ENCODE assay signal across 8 mouse cellular contexts in the genomic region with DNA sequence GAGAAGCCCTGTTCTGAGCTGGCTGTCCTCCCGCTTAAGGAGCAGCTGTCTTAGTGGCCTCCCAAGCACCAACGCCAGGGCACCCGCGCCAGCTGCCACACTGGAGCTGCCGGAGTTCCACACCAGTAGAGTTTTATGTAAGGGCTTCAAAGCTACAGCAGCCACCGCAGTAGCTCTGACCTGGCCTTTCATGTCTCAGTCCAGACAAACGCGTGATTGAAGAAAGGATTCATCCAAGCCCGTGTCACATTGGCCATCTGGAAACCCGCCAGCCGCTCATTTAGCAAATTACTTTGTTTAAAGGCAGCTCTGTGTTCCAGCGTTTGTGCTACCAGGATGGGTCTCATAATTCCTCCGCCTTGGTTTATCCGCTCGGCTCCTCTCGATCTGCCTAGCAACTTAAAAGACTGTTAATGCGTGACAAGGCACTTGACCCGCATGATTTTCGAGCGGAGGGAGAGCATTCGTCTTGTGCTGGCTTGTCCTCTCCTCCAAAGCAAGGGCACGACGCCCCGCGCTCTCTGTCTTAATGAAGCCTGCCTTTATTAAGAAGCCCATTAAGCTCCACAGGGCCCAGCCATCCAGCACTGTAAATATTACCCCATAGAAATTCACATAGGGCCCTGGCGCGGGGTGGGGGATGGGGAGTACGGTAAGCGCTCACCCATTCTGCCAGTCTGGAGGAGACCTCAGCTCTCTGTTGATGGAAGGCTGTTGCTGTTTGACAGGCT. TPM values are rescaled to one million over a fixed set of nuclear protein-coding genes. Genes with fewer than 3 reads are reported as not detected.
A peak's percentile ranks its signal among the peaks of the same experiment; 100 is the strongest.
DNase-seq lines count a peak whose midpoint lies in the region; ATAC-seq and TF ChIP-seq lines count a peak whose summit lies in the region.

A gene (plus strand): TSS at position 681 of the 731 bp plus-strand sequence.

- 14% methylated on average over 29 of the region's 29 CpGs for WGBS in cerebellum, adult 2 months
- 6% methylated on average over 29 of the region's 29 CpGs for WGBS in forebrain, postnatal 0 days
- 16% methylated on average over 29 of the region's 29 CpGs for WGBS in limb, embryonic 12.5 days

- no peaks in the 10 kb centered on the region for H3K9me3 ChIP-seq in forebrain, postnatal 0 days (ENCODE audit: low read length)
- no peaks in the 10 kb centered on the region for H3K9me3 ChIP-seq in limb, embryonic 12.5 days

- H3K36me3 ChIP-seq in forebrain, postnatal 0 days (ENCODE audit: insufficient read depth): no peaks in the 10 kb centered on the region
- no peaks in the 10 kb centered on the region for H3K36me3 ChIP-seq in limb, embryonic 12.5 days

- H3K27ac ChIP-seq in cerebellum, adult 2 months (ENCODE audit: insufficient read depth, low read length): no peak within 1 kb of the TSS
- H3K27ac ChIP-seq in forebrain, postnatal 0 days (ENCODE audit: low read depth, low read length): peak within 1 kb of the TSS; percentile 64
- peak within 1 kb of the TSS; percentile 66 for H3K27ac ChIP-seq in limb, embryonic 12.5 days

- no peaks in the 10 kb centered on the region for H3K27me3 ChIP-seq in cerebellum, adult 2 months (ENCODE audit: control insufficient read depth, insufficient read depth, low read length)
- no peaks in the 10 kb centered on the region for H3K27me3 ChIP-seq in forebrain, postnatal 0 days (ENCODE audit: insufficient read depth, low read length)
- no peaks in the 10 kb centered on the region for H3K27me3 ChIP-seq in limb, embryonic 12.5 days

- peak within 1 kb of the TSS; percentile 28 for H3K9ac ChIP-seq in forebrain, postnatal 0 days
- 0 out of 2 replicates have a peak within 1 kb of the TSS, but pooled peaks have one; percentile 8 for H3K9ac ChIP-seq in limb, embryonic 12.5 days (replicated peaks)

- H3K4me2 ChIP-seq in forebrain, postnatal 0 days (ENCODE audit: low read depth): peak within 1 kb of the TSS; percentile 39
- H3K4me2 ChIP-seq in limb, embryonic 12.5 days: peak within 1 kb of the TSS; percentile 50

- peak; percentile 72 for DNase-seq in MN1 (ENCODE audit: low spot score)
- DNase-seq in cerebellum, adult 2 months: peak; percentile 44 to 58
- DNase-seq in forebrain, postnatal 0 days: peak; percentile 86
- peak; percentile 8 to 57 for DNase-seq in kidney, adult 8-10 months
- DNase-seq in retina, postnatal 7 days (ENCODE audit: low read depth, low spot score): peak; percentile 61

- H3K4me3 ChIP-seq in cerebellum, adult 2 months (replicated peaks; ENCODE audit: insufficient read depth, low read depth, low read length): peak within 1 kb of the TSS; percentile 38
- H3K4me3 ChIP-seq in forebrain, postnatal 0 days (ENCODE audit: low read depth, low read length): no peak within 1 kb of the TSS
- H3K4me3 ChIP-seq in limb, embryonic 12.5 days (replicated peaks): peak within 1 kb of the TSS; percentile 19

- ATAC-seq in forebrain, postnatal 0 days: peak; percentile 44
- ATAC-seq in limb, embryonic 12.5 days (ENCODE audit: insufficient number of reproducible peaks, insufficient read depth, low FRiP score, low TSS enrichment, low read depth): no peak
- no peak for ATAC-seq in megakaryocyte-erythroid progenitor cell, adult 5-6 weeks (replicated peaks; ENCODE audit: low FRiP score, low TSS enrichment, poor library complexity, severe bottlenecking)
- ATAC-seq in activated CD4-positive, CD25-positive, alpha-beta regulatory T cell, adult 4 months: no peak

- TF ChIP-seq POLR2A in cerebellum, adult 2 months (IDR thresholded peaks at IDR 0.05; ENCODE audit: borderline replicate concordance, insufficient read depth, low read length): no peak

- H3K4me1 ChIP-seq in cerebellum, adult 2 months (ENCODE audit: control insufficient read depth, insufficient read depth, low read length): peaks cover 10% of the 10 kb centered on the region
- peaks cover 23% of the 10 kb centered on the region for H3K4me1 ChIP-seq in forebrain, postnatal 0 days (ENCODE audit: insufficient read depth)
- peaks cover 23% of the 10 kb centered on the region for H3K4me1 ChIP-seq in limb, embryonic 12.5 days (replicated peaks)

- no peak for TF ChIP-seq CTCF in cerebellum, adult 2 months (IDR thresholded peaks at IDR 0.05; ENCODE audit: borderline replicate concordance, insufficient read depth, low read depth, low read length)
- no peak for TF ChIP-seq CTCF in forebrain, postnatal 0 days (IDR thresholded peaks at IDR 0.05; ENCODE audit: low read depth)

RNA-seq across cellular contexts. Expression of the gene that starts here (rescaled TPM):
- 0.24 and 0.29 TPM in 2 replicates for polyA plus RNA-seq in cerebellum, adult 2 months (2012; rRNA removed)
- 0.15 and 0.38 TPM in 2 replicates for total RNA-seq in forebrain, postnatal 0 days (2014; rRNA removed)
- polyA plus RNA-seq in forebrain, postnatal 0 days (2015; fragmentation: Nextera tagmentation; extraction: Ambion mirVana): 0.45 and 0.84 TPM in 2 replicates
- polyA plus RNA-seq in limb, embryonic 12.5 days (2016; fragmentation: Nextera tagmentation; extraction: Ambion mirVana): not detected in 2 replicates
- total RNA-seq in megakaryocyte-erythroid progenitor cell, adult 5-6 weeks (2014; fragmentation: Nextera tagmentation): 0.15 TPM in 1 of 2 replicates, not detected in the other
- total RNA-seq in megakaryocyte-erythroid progenitor cell, adult 5-6 weeks (2017): not detected in 2 replicates
- not detected for polyA plus RNA-seq in activated CD4-positive, CD25-positive, alpha-beta regulatory T cell, adult 4 months (2017; shearing (Covaris generic))

Comparison
In these comparisons a context has a peak if more than half of its experiments do, and no peak if none do; other contexts are left out.
1. Peak in DNase-seq and H3K4me3 ChIP-seq in cerebellum, adult 2 months; RNA of the gene not detected or under 1 TPM.
2. Peak in DNase-seq, ATAC-seq, H3K27ac ChIP-seq, H3K9ac ChIP-seq and H3K4me2 ChIP-seq in forebrain, postnatal 0 days; RNA of the gene not detected or under 1 TPM.
3. DNase-seq: peak in every context shown above with its lines; median percentile 86 in forebrain, postnatal 0 days; 72 in MN1; 61 in retina, postnatal 7 days; 51 in cerebellum, adult 2 months; 32 in kidney, adult 8-10 months.